ENCODE assay signal across 20 mouse cellular contexts in the genomic region with DNA sequence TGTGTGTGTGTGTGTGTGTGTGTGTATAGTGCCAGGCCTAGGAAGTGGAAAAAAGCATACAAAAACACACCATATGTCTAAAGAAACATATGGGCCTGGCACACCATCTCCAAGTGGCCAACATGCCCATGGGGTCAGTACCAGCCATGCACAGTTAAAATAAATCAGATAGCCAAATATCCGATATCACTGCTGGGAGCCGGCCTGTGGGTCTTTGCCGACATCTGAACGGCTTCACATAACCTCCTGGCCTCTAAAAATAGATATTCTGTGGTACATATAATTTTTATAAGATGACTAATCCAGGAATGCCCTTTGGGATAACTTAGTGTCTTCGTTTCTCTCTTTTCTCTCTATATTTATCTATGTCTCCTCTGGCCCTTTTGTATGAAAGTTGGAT.
A peak's percentile ranks its signal among the peaks of the same experiment; 100 is the strongest.
DNase-seq lines count a peak whose midpoint lies in the region; TF ChIP-seq lines count a peak whose summit lies in the region.
"Had no signal": no experiment of that assay in that cellular context is flagged by ENCODE, and none has a peak within 500 bp of the region (broad histone marks: within the 10 kb centered on the region; RNA-seq: fewer than 3 reads in every experiment).

No protein-coding gene starts in this region.

- peak overlapping the region; percentile 80 for H3K27ac ChIP-seq in gastrocnemius, adult 2 months
- H3K27ac ChIP-seq: embryonic facial prominence, embryonic 13.5 days; embryonic facial prominence, embryonic 15.5 days; forebrain, embryonic 10.5 days; forebrain, embryonic 12.5 days had no signal

- DNase-seq in gastrocnemius, adult 2 months, result peak; percentile 62
- no peak for DNase-seq in gastrocnemius, postnatal 14 days
- peak; percentile 26 for DNase-seq in gastrocnemius, postnatal 25 days
- DNase-seq in gastrocnemius, postnatal 4 days (ENCODE audit: low spot score in 2 of 2), result no peak
- no peak for DNase-seq in heart, adult 11 months
- DNase-seq: adrenal gland, adult 2 months; adrenal gland, postnatal 10 days; adrenal gland, postnatal 25 days; cerebellum, adult 11 months; cerebellum, adult 18-20 months; cerebellum, adult 8-10 months; cerebellum, adult 9-11 months; cerebellum, postnatal 14 days; cerebellum, postnatal 36 days; embryo, embryonic 11 days had no signal

- intact Hi-C loops in gastrocnemius, adult 2 months (cut with DNase I), result loop anchor here (2.0 to 10.0 kb wide), 4 partner anchors 57 to 667 kb away; no protein-coding TSS in a partner anchor
- intact Hi-C loops in gastrocnemius, postnatal 14 days (cut with DNase I; ENCODE audit: low total_unique reads), result no loop called here

- no peak for TF ChIP-seq CTCF in gastrocnemius, adult 2 months (IDR thresholded peaks at IDR 0.05)

- no peak overlapping the region for H3K4me3 ChIP-seq in gastrocnemius, adult 2 months
- H3K4me3 ChIP-seq: embryonic facial prominence, embryonic 13.5 days; embryonic facial prominence, embryonic 15.5 days; erythroblast, embryonic 14.5 days; forebrain, embryonic 10.5 days; forebrain, embryonic 12.5 days had no signal

Comparison
In these comparisons a context has a peak if more than half of its experiments do, and no peak if none do; other contexts are left out.
1. DNase-seq: peak in gastrocnemius, adult 2 months (single experiment) and gastrocnemius, postnatal 25 days (single experiment); none in gastrocnemius, postnatal 14 days (single experiment), gastrocnemius, postnatal 4 days (0 of 2) and heart, adult 11 months (single experiment).